Mouse (Mus musculus): ENCODE data around the gene Dnm3.
A peak's percentile ranks its signal among the peaks of the same experiment; 100 is the strongest.

The Dnm3 gene

DNA sequence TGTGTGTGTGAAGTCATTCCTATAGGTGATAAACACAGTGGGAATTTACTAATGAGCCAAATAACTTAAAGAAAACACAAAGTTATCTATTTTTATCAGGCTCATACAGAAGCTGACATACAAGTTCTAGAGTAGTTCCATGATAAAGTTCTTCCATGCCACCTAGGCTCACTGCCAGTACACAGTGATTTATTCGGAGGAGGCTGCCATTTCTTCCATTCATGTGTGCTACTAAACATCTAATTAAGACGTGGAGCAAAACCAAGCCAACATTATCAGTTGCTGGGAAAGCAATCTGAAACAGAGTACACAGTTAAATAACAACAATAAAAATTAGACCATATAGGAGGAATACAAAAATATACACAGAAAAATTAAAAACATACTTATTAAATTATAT lies 150.2 kb downstream of the Dnm3 start:
- no peak for DNase-seq (ENCODE audit: low read depth, low spot score)

DNA sequence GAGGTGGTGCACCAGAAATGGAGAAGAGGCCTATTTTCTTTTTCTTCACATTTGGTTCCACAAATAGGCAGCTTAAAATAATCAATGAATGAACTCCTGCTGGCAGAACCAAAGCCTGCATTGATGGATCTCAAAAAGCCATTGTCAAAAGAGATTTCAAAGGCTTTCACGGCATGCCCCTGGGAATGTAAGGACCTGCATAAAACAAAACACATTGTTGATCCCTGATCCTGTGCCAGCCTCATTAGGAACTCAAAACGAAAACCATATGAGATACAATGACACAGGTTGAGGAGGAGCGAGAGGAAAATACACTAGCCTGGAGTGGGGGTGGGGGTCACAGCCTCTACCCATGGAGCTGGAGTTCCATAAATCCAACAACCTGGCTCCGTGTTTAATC lies 153.4 kb downstream of the Dnm3 start:
- no peak for DNase-seq (ENCODE audit: low read depth, low spot score)

DNA sequence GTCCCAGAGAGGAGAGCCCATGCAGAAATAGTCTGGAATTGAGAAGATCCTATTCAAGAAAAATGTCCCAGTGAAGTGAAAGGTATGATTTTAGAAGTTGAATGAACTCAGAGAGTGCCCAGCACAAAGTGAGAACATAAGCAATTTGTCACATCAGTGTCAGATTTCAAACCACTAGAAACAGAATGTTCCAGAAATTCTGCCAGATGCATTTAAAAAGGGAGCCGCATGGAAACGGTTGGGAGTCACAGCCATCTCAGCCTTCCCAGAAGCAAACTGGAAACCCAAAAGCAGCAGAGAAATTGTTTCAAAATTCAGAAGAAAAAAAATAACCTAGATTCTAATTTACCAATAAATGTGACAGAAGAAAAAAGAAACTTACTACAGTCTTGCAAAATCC lies 154.7 kb downstream of the Dnm3 start:
- no peak for DNase-seq (ENCODE audit: low read depth, low spot score)

DNA sequence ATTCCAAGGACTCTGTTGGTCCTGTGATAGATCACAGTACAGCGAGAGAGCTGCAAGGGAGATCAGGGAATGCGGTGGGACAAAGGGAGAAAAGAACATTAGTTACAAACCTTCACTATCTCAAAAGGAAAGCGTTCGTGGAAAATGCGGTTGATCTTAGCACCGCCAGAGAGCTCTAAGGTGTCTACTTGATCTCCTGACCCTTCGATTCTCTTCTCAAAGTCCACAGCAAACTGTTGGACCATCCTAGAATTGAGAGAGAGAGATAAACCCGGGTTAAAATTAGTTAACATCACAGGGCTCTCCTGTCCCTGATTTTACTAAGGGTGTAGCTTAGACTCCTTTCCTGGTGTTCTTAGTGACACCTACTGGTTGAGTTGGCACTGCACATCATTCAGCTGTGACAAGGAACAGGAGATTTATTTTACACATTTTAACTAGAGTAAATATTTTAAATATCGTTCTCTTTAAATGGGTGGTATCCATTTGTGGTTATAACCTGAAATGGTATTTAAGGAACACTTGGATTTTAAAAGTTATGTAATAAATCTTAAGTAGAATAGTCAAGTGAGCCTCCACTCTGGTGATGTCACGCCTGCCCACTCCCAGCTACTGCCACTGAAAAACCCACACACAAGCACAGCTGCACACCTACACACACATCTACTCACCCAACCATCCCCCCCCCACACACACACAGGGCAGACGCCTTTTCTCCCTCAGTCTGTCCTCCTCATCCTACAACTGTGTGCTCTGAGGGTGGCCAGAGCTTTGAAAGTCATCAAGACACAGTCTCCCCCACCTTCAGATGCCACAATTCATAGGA lies 164.2 kb downstream of the Dnm3 start:
- DNase-seq (ENCODE audit: low read depth, low spot score): peak; percentile 51

DNA sequence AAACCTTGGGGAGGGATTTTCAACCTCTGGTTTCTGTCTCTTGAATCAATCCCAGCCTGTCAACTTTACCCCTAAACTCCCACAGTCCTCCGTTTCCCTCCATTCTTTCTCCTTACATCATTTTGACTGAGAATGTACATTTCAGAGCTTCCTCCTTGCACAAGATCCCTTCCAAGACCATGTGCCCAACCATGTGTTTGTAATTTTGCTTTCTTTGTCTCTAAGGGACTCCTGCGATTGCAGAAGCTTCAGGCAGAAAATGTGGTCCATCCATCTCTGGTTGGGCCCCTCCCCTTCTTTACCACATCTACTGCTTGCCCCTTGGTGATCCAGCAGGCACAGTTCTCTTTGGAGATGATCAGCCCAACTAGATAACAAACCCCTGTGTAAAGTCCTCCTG lies 165.2 kb downstream of the Dnm3 start:
- no peak for DNase-seq (ENCODE audit: low read depth, low spot score)

DNA sequence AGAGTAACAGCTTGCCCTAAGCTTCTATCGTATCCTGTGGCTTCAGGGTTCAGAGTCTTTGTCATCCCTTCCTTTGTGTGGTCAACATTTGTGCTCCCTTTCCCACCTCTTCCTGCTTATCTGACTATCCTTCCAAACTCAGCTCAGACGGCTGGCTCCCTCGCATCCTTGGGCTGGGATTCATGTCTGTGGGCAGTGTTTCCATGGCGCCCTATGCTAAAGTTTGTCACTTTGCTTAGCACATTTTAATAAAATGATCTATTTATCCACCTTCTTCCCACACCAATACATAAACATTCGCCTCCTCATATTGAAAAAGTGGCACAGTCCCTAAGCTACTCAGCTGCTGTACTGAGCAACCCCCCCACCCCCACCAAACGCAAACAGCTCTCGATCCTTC lies 165.7 kb downstream of the Dnm3 start:
- DNase-seq (ENCODE audit: low read depth, low spot score): no peak

DNA sequence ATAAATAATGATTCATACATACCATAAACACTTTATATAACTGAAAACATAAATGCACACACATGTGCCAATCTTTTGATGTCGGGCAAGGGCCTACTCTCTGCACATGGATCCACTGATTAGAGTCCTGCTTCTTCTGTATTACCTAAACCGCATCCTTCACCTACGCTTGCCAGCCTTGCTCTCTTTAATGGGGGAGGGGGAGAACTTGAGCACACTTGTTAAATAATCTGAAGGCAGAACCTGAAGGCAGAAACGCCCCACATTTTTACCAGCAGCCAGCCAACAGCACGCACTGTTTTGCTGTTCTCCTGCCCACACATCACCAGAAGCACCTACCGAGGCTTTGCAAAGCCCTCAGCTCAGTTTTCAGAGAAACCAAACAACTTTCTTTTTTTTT lies 172.6 kb downstream of the Dnm3 start:
- DNase-seq (ENCODE audit: low read depth, low spot score): no peak

DNA sequence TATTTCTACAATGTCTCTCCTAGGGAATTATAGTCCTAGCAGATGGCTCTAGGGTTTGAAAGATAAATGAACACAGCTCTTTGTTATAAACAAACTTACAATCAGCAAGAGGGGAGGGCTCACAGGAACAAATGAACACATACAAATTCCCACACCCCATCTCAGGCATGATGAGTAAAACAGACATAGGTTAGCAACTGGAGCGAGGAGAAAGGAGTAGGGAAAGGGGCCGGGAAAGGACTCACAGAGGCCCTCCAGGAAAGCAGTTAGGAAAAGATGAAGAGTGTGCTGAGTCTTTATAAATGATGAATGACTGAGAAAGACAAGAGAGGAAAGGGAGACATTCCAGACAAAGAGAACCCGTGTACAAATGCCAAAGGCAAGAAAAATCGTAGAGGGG lies 175.4 kb downstream of the Dnm3 start:
- no peak for DNase-seq (ENCODE audit: low read depth, low spot score)

DNA sequence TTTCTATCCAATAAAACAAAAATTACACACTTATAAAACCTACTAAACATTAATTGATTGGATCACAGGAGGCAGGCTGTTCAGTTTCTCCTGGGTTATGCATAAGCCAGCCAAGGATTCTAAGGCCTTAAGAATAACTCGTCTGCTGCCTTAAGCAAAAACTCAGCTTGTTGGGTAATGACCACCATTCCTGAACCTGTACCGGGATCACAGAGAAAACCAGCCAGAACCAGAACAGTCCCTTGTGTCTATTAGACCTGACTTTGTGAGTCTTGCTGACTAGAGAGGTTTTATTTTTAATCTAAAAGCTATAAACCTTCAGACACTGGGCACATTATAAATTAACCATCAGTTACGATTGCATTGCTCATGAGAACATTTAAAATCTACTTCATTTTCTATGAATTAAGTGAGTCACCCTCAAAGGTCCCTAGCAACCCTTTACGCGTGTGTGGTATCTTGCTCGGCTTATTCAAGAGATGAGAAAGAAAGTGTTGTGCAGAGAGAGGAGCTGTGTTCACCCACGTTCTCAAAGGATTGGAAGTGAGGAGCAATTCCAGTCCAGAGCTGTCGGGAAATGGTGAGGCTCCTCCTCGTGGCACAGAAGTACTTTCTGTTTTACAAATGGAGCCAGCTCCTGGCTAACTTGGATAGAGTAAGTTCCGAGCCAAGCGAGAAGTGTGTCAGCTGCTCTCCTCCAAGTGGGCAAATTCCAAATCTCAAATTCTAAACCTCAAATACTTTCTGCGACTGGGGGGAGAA lies 178.1 kb downstream of the Dnm3 start:
- no peak for DNase-seq (ENCODE audit: low read depth, low spot score)

DNA sequence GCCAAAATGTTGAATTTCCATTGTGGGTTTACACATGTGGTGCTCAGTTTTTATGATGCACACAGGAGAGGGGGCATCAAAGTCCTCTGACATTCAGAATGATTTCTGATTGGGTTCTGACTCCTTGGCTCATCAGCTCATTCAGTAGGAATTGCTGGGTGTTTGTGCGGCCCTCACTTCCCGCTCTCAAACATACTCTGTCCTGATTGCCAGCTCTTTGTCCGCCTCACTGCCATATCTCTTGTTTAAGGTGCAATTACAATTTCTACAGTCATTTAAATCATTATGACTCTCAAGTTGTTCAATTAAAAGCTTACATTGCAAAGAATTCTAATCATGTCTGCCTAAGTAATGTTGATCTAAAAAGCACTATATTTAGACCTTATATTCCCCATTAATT lies 179.3 kb downstream of the Dnm3 start:
- no peak for DNase-seq (ENCODE audit: low read depth, low spot score)

DNA sequence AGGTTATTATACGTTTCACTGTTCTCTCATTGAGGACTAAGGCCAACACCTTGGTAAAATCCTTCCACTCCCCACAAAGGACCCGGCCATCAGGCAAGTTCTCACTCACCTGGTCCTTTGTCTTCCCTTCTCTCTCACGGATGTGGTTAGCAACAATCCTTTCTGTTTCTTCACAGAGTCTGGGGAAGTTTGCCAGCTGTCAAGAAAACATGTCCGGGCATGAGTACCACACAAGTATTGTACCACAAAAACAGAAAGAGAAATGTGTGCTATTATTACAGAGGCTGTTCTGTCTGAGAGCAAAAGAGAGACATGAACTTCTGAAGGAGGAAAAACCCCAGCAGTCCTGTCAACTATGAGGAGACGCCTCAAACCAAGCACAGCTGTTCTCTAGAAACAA lies 182.4 kb downstream of the Dnm3 start:
- no peak for DNase-seq (ENCODE audit: low read depth, low spot score)

DNA sequence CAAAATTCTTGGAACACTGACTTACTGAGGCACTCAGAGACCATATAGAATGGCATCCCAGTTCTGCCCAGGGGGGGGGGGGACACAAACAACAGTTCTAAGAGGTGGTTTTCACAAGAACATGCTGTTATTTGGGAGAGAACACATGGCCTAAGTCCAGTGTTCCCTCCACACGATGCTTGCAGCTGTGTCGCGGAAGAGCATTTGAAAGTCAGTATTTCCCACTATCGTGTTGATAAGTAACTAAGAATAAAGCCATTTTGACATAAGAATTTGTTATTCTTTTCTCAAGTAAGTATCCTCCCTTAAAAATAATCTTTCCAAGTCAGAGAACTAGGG lies 183.3 kb downstream of the Dnm3 start:
- DNase-seq (ENCODE audit: low read depth, low spot score): no peak

DNA sequence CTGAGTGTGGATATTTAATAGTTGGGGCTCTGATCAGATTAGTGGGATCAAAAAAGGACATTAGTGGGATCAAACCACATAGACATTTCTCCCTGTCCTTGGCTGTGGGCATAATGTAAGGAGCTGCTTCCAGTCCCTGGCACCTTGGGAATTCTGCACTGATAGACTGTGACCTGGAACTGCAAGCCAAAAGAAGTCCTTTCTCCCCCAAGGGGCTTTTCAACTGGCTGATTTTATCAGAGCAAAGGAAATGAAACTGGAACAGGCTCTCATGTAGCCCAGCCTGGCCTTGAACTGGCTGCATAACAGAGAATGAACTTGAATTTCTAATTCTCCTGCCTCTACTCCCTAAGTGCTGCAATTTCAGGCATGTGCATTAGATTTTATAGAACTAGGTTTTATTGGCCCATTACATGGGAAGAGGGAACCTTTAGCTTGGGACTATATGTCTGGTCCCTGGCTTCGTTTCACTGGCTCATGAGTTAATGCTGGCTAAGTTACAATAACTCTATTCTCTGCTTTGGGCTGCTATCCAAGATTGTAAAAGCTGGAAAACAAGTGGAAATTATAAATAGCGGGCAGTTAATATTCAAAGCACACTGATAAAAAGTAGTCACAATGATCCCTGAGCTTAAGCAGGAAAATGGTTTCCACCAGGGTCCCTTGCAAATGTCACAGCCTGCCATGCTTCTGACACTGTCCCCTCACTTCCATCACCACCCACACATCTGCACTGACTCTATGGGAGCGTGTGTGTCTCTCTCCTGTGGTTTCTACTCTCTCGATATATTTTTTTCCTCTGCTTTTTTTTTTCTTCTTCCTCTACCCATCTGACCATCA lies 183.9 kb downstream of the Dnm3 start:
- no peak for DNase-seq (ENCODE audit: low read depth, low spot score)

DNA sequence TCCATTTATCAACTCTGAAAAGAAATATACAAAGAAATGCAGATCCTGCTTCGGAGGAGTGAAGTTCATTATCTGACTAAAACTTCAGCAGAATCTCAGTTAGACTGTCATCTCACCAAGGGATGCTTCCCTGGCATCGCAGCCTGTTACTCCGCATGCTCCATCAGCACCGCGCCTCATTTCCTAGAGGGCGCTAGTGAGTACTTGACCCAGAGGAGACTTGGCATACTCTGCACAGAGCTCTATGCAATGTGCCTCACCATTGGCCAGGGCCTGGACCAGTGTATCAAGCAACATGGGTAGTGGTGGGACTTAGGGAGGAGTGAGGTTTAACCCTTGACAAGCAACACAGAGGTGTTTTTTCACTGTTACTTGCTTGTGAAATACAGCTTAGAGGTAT lies 190.9 kb downstream of the Dnm3 start:
- DNase-seq (ENCODE audit: low read depth, low spot score): no peak

DNA sequence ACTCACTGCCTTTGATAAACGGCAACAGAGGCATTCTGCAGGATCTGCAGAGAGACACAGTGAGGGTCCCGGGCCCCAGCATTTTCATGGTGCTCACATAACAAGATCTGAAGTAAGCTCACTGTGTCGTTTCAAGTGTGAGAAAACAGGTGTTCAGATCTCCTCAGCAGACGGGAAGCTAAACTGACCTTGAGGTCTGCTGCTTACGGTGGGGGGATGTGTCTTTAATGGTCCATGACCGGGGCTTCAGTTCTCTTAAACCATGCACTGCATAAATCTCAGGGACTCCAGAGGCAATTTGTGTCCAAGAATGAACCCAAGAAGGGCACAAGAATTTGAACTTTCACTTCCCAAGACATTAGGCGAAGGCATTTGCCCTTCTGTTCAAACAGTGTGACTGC lies 195.9 kb downstream of the Dnm3 start:
- peak; percentile 51 for DNase-seq (ENCODE audit: low read depth, low spot score)

DNA sequence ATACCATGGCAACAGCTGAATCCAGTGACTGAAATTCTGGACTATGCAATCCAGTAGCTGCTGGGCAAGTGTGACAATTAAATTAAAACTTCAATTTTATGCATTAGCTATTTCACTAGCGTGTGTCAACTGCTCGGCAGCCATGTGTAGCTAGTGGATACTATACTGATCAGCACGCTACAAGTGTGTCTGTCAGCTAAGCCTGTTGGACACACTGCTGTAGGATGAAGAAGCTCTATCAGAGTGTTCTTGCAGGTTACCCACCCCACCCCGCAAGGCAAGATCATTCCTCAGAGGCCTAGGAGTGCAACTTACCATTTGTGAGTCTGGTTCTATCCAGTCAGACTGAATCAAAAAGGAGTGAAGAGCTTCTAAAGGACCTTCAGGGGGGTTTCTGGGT lies 197.8 kb downstream of the Dnm3 start:
- no peak for DNase-seq (ENCODE audit: low read depth, low spot score)

DNA sequence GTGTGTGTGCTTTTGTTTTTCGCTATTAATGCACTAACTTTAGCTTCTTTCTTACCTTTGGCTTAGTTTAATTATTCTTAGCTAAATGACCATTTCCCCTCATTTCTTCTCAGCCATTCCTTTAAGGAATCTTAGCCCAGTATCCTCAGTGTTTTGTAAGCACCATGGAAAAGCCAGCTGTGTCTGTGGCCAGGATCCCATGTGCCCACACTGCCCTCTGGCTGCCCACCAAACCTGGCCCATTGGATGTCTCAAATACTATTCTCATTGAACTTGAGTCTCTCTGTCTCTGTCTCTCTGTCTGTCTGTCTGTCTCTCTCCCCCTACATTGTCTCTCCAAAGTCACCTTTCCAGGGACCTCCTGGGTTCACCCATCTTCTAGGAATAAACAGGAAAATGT lies 201.8 kb downstream of the Dnm3 start:
- no peak for DNase-seq (ENCODE audit: low read depth, low spot score)

DNA sequence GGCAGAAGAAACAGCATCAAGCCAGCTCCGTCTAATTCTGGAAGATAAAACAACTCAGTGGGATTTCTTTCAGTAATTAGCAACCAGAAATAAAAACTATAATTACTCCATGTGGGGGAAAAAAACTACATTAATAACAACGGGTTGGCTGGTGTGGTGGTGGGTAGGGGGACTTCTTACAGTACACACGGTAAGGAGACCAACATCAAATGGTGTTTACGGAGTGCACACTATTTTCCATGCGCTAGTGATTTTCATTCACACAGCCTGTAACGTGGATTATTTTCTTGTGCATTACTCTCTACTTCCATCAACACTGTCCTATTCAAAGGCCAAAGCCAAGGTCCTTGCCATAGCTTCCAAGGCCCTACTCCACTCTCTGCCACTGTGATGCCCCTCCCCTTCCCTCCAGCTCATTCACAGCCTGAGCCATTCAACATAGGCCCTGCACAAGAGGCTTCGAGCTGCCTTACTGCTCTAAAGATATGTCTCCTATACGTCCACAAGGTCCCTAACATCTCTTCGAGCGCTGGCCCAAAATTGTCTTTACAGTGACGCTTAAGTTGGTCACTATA lies 203.1 kb downstream of the Dnm3 start:
- DNase-seq (ENCODE audit: low read depth, low spot score): no peak

DNA sequence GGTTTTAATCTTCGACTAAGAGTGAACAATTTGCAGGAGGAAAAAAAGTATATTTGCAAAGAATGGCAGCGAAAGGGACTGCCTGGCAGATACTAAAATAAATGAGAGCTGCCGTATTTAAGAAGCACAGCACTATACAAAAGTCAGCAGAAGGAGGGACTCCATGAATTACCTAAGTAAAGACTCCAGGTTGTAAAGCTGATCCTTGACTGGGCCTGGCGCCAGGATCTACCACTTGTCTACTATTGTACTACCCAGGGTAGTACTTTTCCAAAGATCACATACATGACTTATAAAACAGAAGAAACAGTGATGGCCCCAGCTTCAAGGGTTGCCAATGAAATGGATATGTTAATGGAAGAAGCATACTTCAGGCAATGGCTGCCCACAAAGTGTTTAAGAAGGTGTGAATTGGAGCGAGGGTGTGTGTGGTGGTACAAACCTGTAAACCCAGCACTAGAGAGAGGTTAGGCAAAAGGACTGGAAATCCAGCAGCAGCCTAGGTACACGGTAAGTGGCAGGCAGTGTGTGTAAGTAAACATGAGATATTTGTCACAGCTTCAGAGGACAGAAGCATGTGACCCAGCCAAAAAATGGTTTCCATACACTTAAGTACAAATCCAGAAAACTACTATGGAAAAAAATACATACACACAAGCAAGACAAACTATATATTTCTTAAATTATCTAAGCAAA lies 220.8 kb downstream of the Dnm3 start:
- no peak for DNase-seq (ENCODE audit: low read depth, low spot score)

DNA sequence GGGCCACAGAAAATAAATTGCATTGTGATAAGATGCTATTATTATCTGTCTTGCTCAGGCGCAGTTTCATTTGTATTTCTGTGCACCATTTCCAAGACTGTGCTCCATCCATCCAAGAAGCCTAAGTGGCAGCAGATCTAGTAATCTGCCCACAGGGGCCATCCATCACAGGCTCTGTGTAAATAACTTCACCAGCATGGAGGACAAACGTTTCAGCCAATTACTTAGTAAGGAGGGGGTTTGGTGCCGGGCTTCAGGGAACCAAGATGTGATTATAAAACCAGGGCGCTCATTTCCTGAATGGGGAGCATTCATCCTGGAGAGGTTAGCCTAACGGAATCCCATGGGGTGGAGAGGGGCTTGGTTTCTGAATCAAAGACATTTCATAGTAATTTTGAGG lies 222.9 kb downstream of the Dnm3 start:
- peak; percentile 42 for DNase-seq (ENCODE audit: low read depth, low spot score)

DNA sequence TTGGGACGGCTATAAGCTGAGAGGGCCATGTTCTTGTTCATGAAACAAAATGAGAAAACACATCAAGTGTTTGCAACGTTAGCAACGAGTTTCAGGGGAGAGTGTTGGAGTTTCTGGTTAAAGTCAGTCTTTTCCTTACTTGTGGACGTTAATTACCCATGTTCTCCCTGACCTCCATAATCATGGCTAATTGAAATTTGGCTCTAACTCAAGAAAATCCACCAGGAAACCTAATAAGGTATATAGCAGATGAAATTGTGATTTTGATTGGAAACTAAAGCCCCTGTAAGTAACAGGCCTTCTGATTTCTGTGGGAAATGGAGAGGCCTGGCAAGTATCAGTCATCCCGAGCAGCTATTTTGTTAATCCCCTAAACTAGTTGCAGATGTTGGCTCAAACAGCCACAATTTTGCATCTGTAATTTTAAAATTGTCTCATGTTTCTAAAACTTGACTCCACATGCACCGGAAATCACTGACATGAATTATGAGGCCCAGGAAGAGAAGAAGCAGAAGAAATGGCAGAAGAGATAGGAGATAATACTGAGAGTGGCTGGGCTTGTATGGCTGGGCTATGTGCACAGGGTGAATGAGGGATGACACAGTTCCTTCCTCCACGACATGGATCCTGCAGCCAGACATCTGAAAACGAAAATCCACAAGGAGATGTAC lies 223.7 kb downstream of the Dnm3 start:
- peak; percentile 37 for DNase-seq (ENCODE audit: low read depth, low spot score)

All from embryo, embryonic 11.5 days (tissue).